Mouse (Mus musculus) E14TG2a.4 (cell line): ENCODE data around the gene Ing1.

Experiments
- CTCF ChIP-seq: conservative IDR thresholded peaks from 2 replicates; pipeline ENCODE4 v1.5.1; 2014; ENCODE audit warnings: low read length
- POU5F1 ChIP-seq: IDR thresholded peaks from 2 replicates; pipeline ENCODE4 v1.6.1; 2014; ENCODE audit warnings: low read length, borderline replicate concordance

DNA sequence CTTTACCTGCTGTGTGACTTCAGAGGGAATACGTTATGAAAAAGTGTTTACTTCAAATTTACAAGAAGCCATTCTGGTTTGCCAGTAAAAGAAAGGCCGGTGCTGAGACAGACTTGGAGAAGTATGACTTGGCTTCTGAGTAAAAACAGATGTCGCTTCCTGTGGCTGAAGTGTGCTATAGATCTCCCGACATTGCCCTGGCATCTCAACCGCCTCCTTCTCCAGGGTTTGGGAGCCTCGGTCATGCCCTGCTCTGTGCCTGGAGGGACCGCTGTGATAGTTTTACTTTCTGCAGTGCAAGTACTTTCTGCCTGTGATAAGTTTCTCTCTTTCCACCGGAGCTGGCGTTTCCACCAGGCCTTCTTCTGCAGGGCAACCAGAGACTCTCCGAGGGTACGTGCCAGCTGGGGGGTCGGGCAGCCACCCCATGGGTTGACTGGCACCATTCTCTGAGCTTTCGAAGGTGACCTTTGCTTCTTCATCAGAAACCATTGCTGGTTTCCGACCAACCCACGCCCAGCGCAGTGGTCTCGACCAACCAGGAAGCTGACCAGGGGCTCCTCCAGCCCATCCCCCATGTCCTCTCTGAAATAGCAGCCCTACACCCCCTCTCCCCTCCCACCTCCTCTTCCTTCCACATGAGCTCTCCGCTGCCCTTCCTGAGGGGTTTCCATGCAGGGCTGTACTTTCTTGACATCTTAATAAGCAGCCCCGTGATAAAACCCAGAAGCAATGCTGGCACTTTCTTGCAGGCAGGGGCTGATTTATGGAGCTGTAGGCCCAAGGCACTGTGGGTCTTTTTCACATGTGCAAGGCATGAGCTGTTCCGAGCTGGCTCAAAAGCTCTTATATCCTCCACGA is 30.4 kb downstream of the Ing1 start:
- TF ChIP-seq CTCF, result no peak
- TF ChIP-seq POU5F1, result no peak
